Mouse (Mus musculus) skeletal muscle tissue, adult 2 months (tissue): ENCODE data around the gene 1700006A11Rik.
"Not testable (repeated sequence)": the region's sequence is repeated elsewhere in the genome, so short reads cannot be mapped to it uniquely, and the experiment has no call there.

ENCODE experiments used
- DNase-seq: peaks from one replicate; pipeline ENCODE4 v3.0.0-alpha.2; 2012; ENCODE audit warnings: low read depth, low spot score

The 1700006A11Rik gene

GRCm38 (mm10) chr3:124425940-124426339, at the start of gene 1700006A11Rik:
1700006A11Rik (minus strand) TSS chr3:124426040.
- DNase-seq: no peak

GRCm38 (mm10) chr3:124474291-124474690, 48.5 kb upstream of the 1700006A11Rik start:
- DNase-seq: not testable (repeated sequence)

DNA sequence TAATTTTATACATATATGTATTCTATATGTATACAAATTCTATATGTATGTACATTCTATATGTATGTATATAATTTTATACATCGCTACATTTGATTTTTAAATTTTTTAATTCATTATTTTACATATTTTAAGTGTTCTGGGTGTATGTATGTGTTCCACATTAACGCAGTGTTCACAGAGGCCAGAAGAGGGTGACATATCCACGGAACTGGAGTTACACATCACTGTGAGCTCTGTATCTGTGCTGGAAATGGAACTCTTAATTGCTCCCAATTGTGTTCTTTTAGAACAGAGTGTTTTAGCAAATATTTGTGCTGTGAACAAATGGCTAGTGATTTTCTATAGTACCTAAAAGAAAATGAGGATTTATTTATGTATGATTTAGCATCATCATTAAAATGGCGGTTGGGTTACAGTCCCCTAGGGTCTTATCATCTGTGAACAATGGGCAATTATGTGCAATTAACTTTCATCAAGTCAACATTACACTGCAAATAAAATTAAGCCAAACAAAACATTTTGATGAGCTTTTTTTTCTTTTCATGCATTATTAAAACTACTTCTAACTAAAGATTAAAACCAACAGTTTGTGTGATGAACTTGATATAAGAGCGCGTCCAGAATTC, 40.4 kb upstream of the 1700006A11Rik start:
- DNase-seq: no peak

DNA sequence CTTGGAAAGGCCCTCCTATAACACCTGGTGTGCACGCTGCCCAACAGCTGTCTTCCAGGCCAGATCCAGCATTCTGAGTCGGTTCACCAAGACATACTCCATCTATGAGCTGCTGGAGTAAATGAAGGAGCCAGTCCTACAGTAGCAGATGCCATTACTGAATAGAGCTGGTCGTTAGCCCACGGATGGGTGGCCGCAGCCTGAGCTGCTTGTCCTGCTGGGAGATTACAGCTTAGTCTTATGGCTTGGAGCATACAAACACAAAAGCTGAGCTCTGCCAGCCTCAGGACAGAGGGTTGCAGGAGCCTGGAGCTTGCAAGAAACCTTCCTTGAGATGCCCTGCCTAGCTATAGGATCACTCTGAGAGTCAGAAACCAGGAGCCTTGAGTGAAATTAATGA, 33.6 kb downstream of the 1700006A11Rik start:
- no peak for DNase-seq

DNA sequence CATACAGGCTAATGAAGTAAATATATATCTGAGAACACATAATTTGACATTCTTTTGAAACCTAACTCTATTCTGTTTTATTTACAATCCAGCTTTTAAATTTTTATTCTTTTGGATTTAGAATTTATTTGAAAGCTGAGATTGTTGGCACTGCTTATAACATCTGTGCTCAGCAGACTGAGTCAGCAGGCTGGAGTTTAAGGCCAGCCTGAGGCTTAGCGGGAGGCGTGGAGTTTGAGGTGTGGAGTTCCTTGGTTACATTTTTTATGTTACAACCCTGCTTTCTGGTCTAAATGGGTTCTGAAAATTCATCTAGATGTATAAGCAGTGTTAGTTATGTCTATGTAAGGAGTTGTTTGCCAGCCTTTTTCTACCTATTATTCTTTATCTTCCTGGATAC, 35.7 kb downstream of the 1700006A11Rik start:
- DNase-seq: no peak

GRCm38 (mm10) chr3:124389650-124390049, 36.2 kb downstream of the 1700006A11Rik start:
- DNase-seq: no peak

- DNase-seq: not testable (repeated sequence)
These were observed 40.5 kb downstream of the 1700006A11Rik start for GRCm38 (mm10) chr3:124385377-124385776.

GRCm38 (mm10) chr3:124372031-124372430, 53.8 kb downstream of the 1700006A11Rik start:
- no peak for DNase-seq

DNA sequence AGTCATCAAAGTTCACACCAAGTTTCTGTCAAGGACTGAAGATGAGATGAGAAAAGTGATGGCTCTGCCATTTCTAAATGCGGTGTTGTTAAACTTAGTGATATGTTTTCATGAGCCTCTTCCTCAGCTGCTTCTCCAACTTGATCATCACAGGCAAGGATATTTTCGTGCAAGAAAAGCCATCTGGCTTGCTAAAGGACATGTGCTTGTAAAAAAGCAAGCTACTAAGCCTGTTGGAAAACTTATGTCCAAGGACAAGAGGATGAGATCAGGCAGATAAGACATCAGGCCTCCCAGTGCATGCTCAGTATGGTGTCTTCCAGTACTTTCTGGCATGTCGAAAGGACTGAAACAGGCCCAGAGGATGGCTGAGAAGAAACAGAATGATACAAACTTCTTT, 68.3 kb downstream of the 1700006A11Rik start:
- no peak for DNase-seq
